Mouse (Mus musculus): ENCODE measurements around the gene Sowahd. TPM values are rescaled to one million over a fixed set of nuclear protein-coding genes. Genes with fewer than 3 reads are reported as not detected.

Sowahd gene
- polyA plus RNA-seq, 1 experiment from 2014 or later, result not detected

Other genes with a start within 250 kb of the Sowahd start
- 133 TPM in 2 replicates for gene Ube2a, start 174.9 kb upstream of the Sowahd start, polyA plus RNA-seq (2016; fragmentation: Nextera tagmentation; extraction: Ambion mirVana)
- 25.1 and 31.5 TPM in 2 replicates for gene C330007P06Rik, start 174.7 kb upstream of the Sowahd start, polyA plus RNA-seq (2016; fragmentation: Nextera tagmentation; extraction: Ambion mirVana)
- gene Nkrf, start 145.9 kb upstream of the Sowahd start, polyA plus RNA-seq (2016; fragmentation: Nextera tagmentation; extraction: Ambion mirVana), result 3.0 and 4.7 TPM in 2 replicates
- 37.5 and 46.3 TPM in 2 replicates for gene Sept6, start 57.1 kb upstream of the Sowahd start, polyA plus RNA-seq (2016; fragmentation: Nextera tagmentation; extraction: Ambion mirVana)
- gene Rpl39, start 36.6 kb downstream of the Sowahd start, polyA plus RNA-seq (2016; fragmentation: Nextera tagmentation; extraction: Ambion mirVana), result 405 and 454 TPM in 2 replicates
- gene Upf3b, start 61.5 kb downstream of the Sowahd start, polyA plus RNA-seq (2016; fragmentation: Nextera tagmentation; extraction: Ambion mirVana), result 13.0 and 18.5 TPM in 2 replicates
- 15.6 and 19.4 TPM in 2 replicates for gene Nkap, start 78.0 kb downstream of the Sowahd start, polyA plus RNA-seq (2016; fragmentation: Nextera tagmentation; extraction: Ambion mirVana)
- gene Akap14, start 120.0 kb downstream of the Sowahd start, polyA plus RNA-seq (2016; fragmentation: Nextera tagmentation; extraction: Ambion mirVana), result 0.17 and 0.35 TPM in 2 replicates
- gene Ndufa1, start 142.3 kb downstream of the Sowahd start, polyA plus RNA-seq (2016; fragmentation: Nextera tagmentation; extraction: Ambion mirVana), result 415 and 490 TPM in 2 replicates
- gene Rnf113a1, start 142.4 kb downstream of the Sowahd start, polyA plus RNA-seq (2016; fragmentation: Nextera tagmentation; extraction: Ambion mirVana), result 13.4 and 15.0 TPM in 2 replicates
- gene Gm9, start 162.2 kb downstream of the Sowahd start, polyA plus RNA-seq (2016; fragmentation: Nextera tagmentation; extraction: Ambion mirVana), result not detected in 2 replicates
- not detected in 2 replicates for gene Rhox1, start 173.4 kb downstream of the Sowahd start, polyA plus RNA-seq (2016; fragmentation: Nextera tagmentation; extraction: Ambion mirVana)
- 0.58 TPM in 2 replicates for gene Rhox2a, start 196.1 kb downstream of the Sowahd start, polyA plus RNA-seq (2016; fragmentation: Nextera tagmentation; extraction: Ambion mirVana)
- not detected in 2 replicates for gene Rhox3a, start 201.1 kb downstream of the Sowahd start, polyA plus RNA-seq (2016; fragmentation: Nextera tagmentation; extraction: Ambion mirVana)
- 0.10 and 0.17 TPM in 2 replicates for gene Rhox4a, start 216.5 kb downstream of the Sowahd start, polyA plus RNA-seq (2016; fragmentation: Nextera tagmentation; extraction: Ambion mirVana)

Data from hindbrain, embryonic 10.5 days (tissue).